Mouse (Mus musculus): ENCODE results near the gene Sidt2.

Sidt2 gene

DNA sequence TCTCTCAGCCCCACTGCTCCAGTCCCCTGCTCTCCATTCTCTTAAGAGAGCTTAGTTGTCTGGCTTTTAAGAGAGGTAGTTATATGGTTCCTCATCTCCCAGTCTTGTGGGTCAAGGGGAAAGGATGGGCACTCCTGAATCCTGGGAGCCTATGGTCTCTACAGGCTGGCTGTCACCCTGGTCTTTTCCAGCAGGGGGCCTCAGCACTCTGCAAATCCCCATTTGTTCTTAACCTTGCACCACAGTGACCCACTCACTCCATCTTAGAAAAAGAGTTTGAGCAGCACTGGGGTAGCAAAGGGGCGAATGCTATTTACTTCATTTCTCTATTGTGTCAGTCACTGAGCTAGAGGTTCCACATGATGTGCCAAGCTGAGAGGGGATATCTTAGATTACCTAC, 43.4 kb downstream of the Sidt2 start:
- DNase-seq (ENCODE audit: low spot score) = no peak

DNA sequence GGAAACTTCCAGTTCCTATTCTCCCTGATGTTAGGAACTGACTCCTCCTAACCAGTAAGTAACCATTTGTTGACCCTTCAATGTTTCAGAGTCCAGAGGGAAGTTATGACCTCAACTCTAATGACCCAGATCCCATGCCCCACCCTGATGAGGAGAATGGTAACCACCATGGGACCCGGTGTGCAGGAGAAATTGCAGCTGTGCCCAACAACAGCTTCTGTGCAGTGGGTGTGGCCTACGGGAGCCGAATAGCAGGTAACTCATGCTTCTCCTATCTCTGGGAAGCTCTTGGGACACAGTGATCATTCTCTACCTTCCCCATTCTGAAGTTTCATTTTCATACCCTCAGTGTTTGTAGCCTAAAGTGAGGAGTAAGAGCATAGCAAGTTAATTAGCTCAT, 44.1 kb downstream of the Sidt2 start:
- no peak for DNase-seq (ENCODE audit: low spot score)

DNA sequence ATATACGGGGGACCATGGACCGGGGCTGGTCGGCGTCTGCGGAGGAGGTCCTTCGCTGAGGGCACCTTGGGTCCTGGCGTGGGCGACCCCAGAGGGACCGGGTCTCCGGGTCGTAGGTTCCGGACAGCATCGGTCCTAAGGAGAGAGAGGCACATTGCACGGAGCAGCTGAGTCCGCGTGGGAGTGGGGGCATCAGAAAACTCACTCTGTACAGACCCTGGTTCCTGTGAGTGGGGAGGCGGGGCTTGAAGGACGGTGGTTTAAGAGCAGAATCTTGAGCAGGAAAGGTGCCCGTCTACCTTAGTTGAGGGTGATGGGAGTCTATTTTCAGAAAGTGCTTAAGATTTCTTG, 48.0 kb downstream of the Sidt2 start:
- DNase-seq (ENCODE audit: low spot score) = no peak

DNA sequence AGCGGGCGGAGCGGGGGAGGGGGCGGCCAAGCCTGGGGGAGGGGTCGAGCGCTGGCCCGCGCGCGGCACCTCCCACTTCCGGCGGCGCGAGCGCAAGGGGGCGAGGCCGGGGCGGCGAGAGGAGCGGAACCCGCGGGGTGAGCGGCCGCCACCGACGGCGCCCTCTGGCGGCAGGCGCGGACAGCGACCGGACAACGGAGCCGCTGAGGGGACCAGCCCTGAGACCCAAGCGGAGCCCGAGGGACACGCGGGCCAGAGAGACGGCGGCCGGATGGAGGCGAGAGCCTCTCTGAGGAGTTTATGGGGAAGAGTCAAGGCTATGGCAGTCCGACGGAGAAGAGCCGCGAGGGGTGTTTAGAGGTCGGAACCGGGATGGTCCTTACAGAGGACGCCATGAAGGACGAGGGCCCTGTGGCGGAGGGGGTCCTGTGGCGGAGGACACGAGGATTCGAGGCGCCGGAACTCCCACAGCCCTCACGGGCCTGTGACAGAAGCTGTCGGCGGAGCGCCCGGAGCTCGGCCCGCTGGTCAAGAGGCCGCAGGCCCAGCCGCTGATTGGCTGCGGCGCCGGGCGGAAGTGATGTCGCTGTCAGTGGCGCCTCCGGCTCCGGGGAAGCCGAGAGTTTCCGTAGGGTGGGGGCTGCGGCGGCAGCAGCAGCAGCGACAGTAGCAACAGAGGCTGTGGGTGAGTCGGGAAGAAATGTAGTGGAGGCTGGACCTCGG, 48.5 kb downstream of the Sidt2 start, which contains the start of the genes Pcsk7 and Rnf214:
Gene Pcsk7, plus strand, starts transcription at position 143 of the 723 bp plus-strand sequence.
Gene Rnf214, minus strand, starts transcription at position 557 of the 723 bp plus-strand sequence.
- DNase-seq (ENCODE audit: low spot score) = peak; percentile 87

DNA sequence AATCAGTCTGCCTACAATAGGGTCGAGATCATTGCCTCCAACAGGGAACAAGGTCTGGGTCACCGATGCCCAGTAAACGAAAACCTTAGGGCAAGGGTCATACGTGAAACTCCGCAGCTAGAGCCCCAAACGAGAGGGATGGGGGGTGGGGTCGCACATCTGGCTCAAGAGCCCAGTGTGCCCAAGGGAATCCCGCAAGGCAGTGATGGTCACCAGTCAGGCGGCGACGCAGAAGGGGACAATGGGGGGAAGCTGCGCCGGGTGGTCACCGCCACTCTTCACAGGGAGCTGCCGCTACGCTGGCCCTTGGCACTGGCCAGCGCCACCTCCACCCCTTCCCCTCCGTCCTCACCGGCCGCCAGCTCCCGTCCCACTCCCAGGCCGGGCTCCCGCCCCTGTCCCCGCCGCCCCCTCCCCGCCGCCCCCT, 49.2 kb downstream of the Sidt2 start:
- DNase-seq (ENCODE audit: low spot score) = no peak

DNA sequence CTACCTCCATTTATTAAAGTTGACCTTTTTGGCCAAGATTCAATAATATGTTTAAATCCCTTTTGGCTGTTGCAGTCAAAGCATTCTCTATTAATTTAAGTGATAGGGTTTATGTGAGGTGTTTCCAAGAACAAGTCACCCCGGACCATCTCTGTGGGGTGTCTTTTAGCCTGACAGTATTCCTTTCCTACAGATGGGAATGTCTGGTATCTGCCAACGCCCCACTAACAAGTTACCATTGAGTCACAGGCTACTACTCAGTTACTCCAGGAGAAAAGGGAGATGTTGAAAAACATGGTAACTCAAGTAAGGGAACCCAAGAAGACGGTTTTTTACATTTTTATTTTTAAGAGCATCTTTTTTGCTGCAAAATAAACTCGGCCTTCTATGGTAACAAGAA, 49.9 kb downstream of the Sidt2 start:
- DNase-seq (ENCODE audit: low spot score) = no peak

- no peak for DNase-seq (ENCODE audit: low spot score)
These were observed 61.4 kb downstream of the Sidt2 start for GRCm38 (mm10) chr9:45893681-45894080.
